Mouse (Mus musculus) kidney, adult 2 months (tissue): ENCODE measurements around the gene Phgr1. TPM values are rescaled to one million over a fixed set of nuclear protein-coding genes. Genes with fewer than 3 reads are reported as not detected.

Experiments
- DNase-seq: peaks from one replicate; pipeline ENCODE4 v3.0.0; 2021
- H3K27ac ChIP-seq: fragments of 200-500 bp; 2 replicates; pipeline ENCODE4 v1.5.1; 2012; ENCODE audit warnings: low read depth, low read length, control low read depth, inconsistent platforms; ENCODE audit not compliant: insufficient read depth
- H3K27me3 ChIP-seq: fragments of 200-500 bp; replicated peaks from 2 replicates; pipeline ENCODE4 v1.6.1; 2012; ENCODE audit warnings: mild to moderate bottlenecking, moderate library complexity, low read length, inconsistent platforms; ENCODE audit not compliant: control insufficient read depth, insufficient read depth
- H3K36me3 ChIP-seq: fragments of 200-500 bp; 2 replicates; pipeline ENCODE4 v1.6.1; 2012; ENCODE audit warnings: mild to moderate bottlenecking, moderate library complexity, low read length, inconsistent platforms; ENCODE audit not compliant: control insufficient read depth, insufficient read depth
- H3K4me1 ChIP-seq: fragments of 200-500 bp; 2 replicates; pipeline ENCODE4 v1.6.1; 2011; ENCODE audit warnings: low read length; ENCODE audit not compliant: control insufficient read depth, insufficient read depth
- H3K4me3 ChIP-seq: fragments of 200-500 bp; 2 replicates; pipeline ENCODE4 v1.5.1; 2011; ENCODE audit warnings: mild to moderate bottlenecking, low read depth, low read length, control low read depth; ENCODE audit not compliant: insufficient read depth
- CTCF ChIP-seq: fragments of 200-500 bp; conservative IDR thresholded peaks from 2 replicates; pipeline ENCODE4 v1.5.1; 2011; ENCODE audit warnings: low read depth, mild to moderate bottlenecking, control low read depth, low read length, moderate library complexity, mixed read lengths; ENCODE audit not compliant: insufficient read depth, insufficient read length
- POLR2A ChIP-seq: fragments of 200-500 bp; IDR thresholded peaks from one replicate; pipeline ENCODE4 v1.6.1; 2011; ENCODE audit warnings: low read depth, low read length, control low read depth
- WGBS: fragments of 180-500 bp; shearing (Covaris S2); methylation state at CpG from one replicate; pipeline ENCODE4 v1.1.7; 2018; 5-methylcytosine and 5-hydroxymethylcytosine counted together
- polyA plus RNA-seq: library from polyadenylated mRNA; depleted of rRNA; stranded (reverse); fragments of >200 nt; gene quantifications from 2 replicates; pipeline ENCODE4 v1.2.3, GENCODE M21; 2012

Gene Phgr1
- polyA plus RNA-seq, 1 experiment = not detected

GRCm38 (mm10) chr2:118729816-118730621 lies 42.5 kb upstream of the Phgr1 start:
- Histone ChIP-seq H3K36me3 (no peaks in the 10 kb centered on the region), H3K27ac (no peak overlapping the region), H3K27me3 (no peaks in the 10 kb centered on the region), H3K4me1 (no peaks in the 10 kb centered on the region), H3K4me3 (no peak overlapping the region)
- DNase-seq = no peak
- TF ChIP-seq CTCF (no peak), POLR2A (no peak)
- WGBS = 36% methylated on average over 8 of the region's 8 CpGs

- Histone ChIP-seq H3K27me3 (no peaks in the 10 kb centered on the region), H3K27ac (no peak overlapping the region), H3K36me3 (no peaks in the 10 kb centered on the region), H3K4me3 (no peak overlapping the region), H3K4me1 (no peaks in the 10 kb centered on the region)
- 9% methylated on average over 3 of the region's 3 CpGs for WGBS
- DNase-seq = peak; percentile 80
- TF ChIP-seq POLR2A (no peak), CTCF (peak; percentile 76)
These were observed 42.0 kb upstream of the Phgr1 start for GRCm38 (mm10) chr2:118730622-118730915.

- H3K4me3 ChIP-seq = no peak overlapping the region
- no peaks in the 10 kb centered on the region for H3K36me3 ChIP-seq
- no peak for TF ChIP-seq CTCF
- no peak for TF ChIP-seq POLR2A
- DNase-seq = no peak
- no peaks in the 10 kb centered on the region for H3K27me3 ChIP-seq
- no peak overlapping the region for H3K27ac ChIP-seq
- WGBS = 84% methylated on average over 5 of the region's 5 CpGs
- no peaks in the 10 kb centered on the region for H3K4me1 ChIP-seq
These were observed 40.6 kb upstream of the Phgr1 start for GRCm38 (mm10) chr2:118731981-118732380.

GRCm38 (mm10) chr2:118733341-118733740 lies 39.2 kb upstream of the Phgr1 start:
- Histone ChIP-seq H3K4me1 (no peaks in the 10 kb centered on the region), H3K4me3 (no peak overlapping the region), H3K27me3 (no peaks in the 10 kb centered on the region), H3K27ac (no peak overlapping the region), H3K36me3 (no peaks in the 10 kb centered on the region)
- TF ChIP-seq CTCF (no peak), POLR2A (no peak)
- 64% methylated on average over 5 of the region's 5 CpGs for WGBS
- DNase-seq = no peak

GRCm38 (mm10) chr2:118740341-118740740 lies 32.2 kb upstream of the Phgr1 start:
- H3K4me3 ChIP-seq = no peak overlapping the region
- H3K27ac ChIP-seq = no peak overlapping the region
- WGBS = 57% methylated on average over 3 of the region's 3 CpGs
- H3K27me3 ChIP-seq = no peaks in the 10 kb centered on the region
- H3K36me3 ChIP-seq = no peaks in the 10 kb centered on the region
- H3K4me1 ChIP-seq = no peaks in the 10 kb centered on the region; the same call in 1 of the 2 replicates
- DNase-seq = no peak
- TF ChIP-seq POLR2A = no peak
- no peak for TF ChIP-seq CTCF

GRCm38 (mm10) chr2:118741183-118741582 lies 31.4 kb upstream of the Phgr1 start:
- no peak overlapping the region for H3K4me3 ChIP-seq
- DNase-seq = no peak
- H3K27ac ChIP-seq = no peak overlapping the region
- no peak for TF ChIP-seq CTCF
- no peak for TF ChIP-seq POLR2A
- 62% methylated on average over 9 of the region's 9 CpGs for WGBS
- no peaks in the 10 kb centered on the region; the same call in 1 of the 2 replicates for H3K4me1 ChIP-seq
- no peaks in the 10 kb centered on the region for H3K36me3 ChIP-seq
- H3K27me3 ChIP-seq = no peaks in the 10 kb centered on the region

GRCm38 (mm10) chr2:118743261-118743943 lies 29.2 kb upstream of the Phgr1 start:
- H3K4me3 ChIP-seq = no peak overlapping the region
- H3K36me3 ChIP-seq = no peaks in the 10 kb centered on the region
- no peak overlapping the region for H3K27ac ChIP-seq
- 33% methylated on average over 8 of the region's 8 CpGs for WGBS
- TF ChIP-seq CTCF (peak; percentile 69), POLR2A (no peak)
- DNase-seq = peak; percentile 72
- H3K4me1 ChIP-seq = peaks cover 9% of the 10 kb centered on the region; the same call in 1 of the 2 replicates
- H3K27me3 ChIP-seq = no peaks in the 10 kb centered on the region
